Mouse (Mus musculus) cortical plate, adult 2 months (tissue): ENCODE measurements around the gene Ece1. TPM values are rescaled to one million over a fixed set of nuclear protein-coding genes. Genes with fewer than 3 reads are reported as not detected.

Source experiments
- H3K27ac ChIP-seq: fragments of 200-500 bp; 2 replicates; pipeline ENCODE4 v1.5.1; 2012; ENCODE audit warnings: low read length, control low read depth, inconsistent platforms; ENCODE audit not compliant: insufficient read depth
- H3K4me1 ChIP-seq: fragments of 200-500 bp; 2 replicates; pipeline ENCODE4 v1.6.1; 2011; ENCODE audit warnings: low read length; ENCODE audit not compliant: control insufficient read depth, insufficient read depth
- H3K4me3 ChIP-seq: fragments of 200-500 bp; 2 replicates; pipeline ENCODE4 v1.5.1; 2011; ENCODE audit warnings: mild to moderate bottlenecking, low read length, control low read depth; ENCODE audit not compliant: insufficient read depth
- CTCF ChIP-seq: fragments of 200-500 bp; IDR thresholded peaks from 2 replicates; pipeline ENCODE4 v1.5.1; 2011; ENCODE audit warnings: mild to moderate bottlenecking, control low read depth, low read length; ENCODE audit not compliant: insufficient read depth; ENCODE audit errors: extremely low read depth
- POLR2A ChIP-seq: fragments of 200-500 bp; IDR thresholded peaks from 2 replicates; pipeline ENCODE4 v1.6.1; 2011; ENCODE audit warnings: mild to moderate bottlenecking, low read length, control low read depth; ENCODE audit not compliant: insufficient read depth; ENCODE audit errors: extremely low read depth
- polyA plus RNA-seq: library from polyadenylated mRNA; depleted of rRNA; stranded (reverse); fragments of >200 nt; gene quantifications from 2 replicates; pipeline ENCODE4 v1.2.3, GENCODE M21; 2012

Ece1 gene
- polyA plus RNA-seq, 1 experiment, result 29.8 TPM

- H3K4me1 ChIP-seq, result no peaks in the 10 kb centered on the region
- H3K27ac ChIP-seq, result no peak overlapping the region
- no peak for TF ChIP-seq POLR2A
- no peak for TF ChIP-seq CTCF
- H3K4me3 ChIP-seq, result no peak overlapping the region
These were observed 122.7 kb downstream of the Ece1 start for GRCm38 (mm10) chr4:137984746-137985145.

- no peak overlapping the region for H3K27ac ChIP-seq
- no peak overlapping the region for H3K4me3 ChIP-seq
- TF ChIP-seq POLR2A (no peak), CTCF (no peak)
- H3K4me1 ChIP-seq, result no peaks in the 10 kb centered on the region; the same call in 1 of the 2 replicates
These were observed 127.4 kb downstream of the Ece1 start for GRCm38 (mm10) chr4:137989426-137989825.

DNA sequence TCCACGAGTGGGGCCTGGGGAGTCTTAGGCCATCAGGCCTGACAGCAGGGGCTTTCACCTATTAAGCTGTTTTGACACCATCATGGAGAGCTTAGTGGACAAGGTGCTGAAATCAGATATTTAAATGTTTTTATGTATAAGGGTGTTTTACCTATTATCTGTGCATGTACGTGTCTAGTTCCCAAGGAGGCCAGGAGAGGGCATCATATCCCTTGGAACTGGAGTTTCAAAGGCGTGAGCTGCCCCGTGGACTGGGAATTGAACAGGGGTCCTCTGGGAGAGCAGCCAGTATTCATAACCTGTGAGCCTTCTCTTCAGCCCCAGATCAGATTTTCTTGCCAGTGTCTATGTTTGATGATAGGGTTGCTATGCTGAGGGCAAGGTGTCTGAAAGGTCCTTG lies 128.4 kb downstream of the Ece1 start:
- Histone ChIP-seq H3K4me1 (no peaks in the 10 kb centered on the region; the same call in 1 of the 2 replicates), H3K4me3 (no peak overlapping the region), H3K27ac (no peak overlapping the region)
- 0 out of 2 replicates have a peak, but pooled peaks have one; percentile 8 for TF ChIP-seq CTCF
- no peak for TF ChIP-seq POLR2A

DNA sequence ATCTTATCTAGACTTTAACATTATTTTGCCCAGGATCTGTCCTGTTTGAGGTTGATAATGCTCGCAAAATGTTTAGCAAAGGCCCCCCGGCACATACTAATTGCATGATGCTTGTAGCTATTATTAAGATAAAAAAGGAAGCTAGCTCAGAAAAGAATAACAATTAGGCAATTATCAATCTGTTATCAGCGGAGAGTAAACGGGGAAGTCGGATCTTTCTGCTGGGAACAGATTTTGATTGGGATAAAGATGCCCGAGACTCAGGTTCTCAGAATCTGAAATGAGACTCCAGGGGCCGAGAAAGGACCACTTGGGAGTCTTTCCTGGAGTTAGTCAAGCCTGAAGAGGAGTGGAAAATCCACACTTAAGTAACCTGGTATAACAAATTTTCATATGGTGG lies 129.2 kb downstream of the Ece1 start:
- Histone ChIP-seq H3K4me1 (no peaks in the 10 kb centered on the region; the same call in 1 of the 2 replicates), H3K27ac (no peak overlapping the region), H3K4me3 (no peak overlapping the region)
- TF ChIP-seq CTCF (no peak), POLR2A (no peak)

- TF ChIP-seq CTCF (no peak), POLR2A (no peak)
- no peaks in the 10 kb centered on the region; the same call in 1 of the 2 replicates for H3K4me1 ChIP-seq
- peak within 1 kb of the TSS; percentile 70 for H3K4me3 ChIP-seq
These were observed 130.9 kb downstream of the Ece1 start, which contains the start of gene Eif4g3 for GRCm38 (mm10) chr4:137992890-137993289. Gene Eif4g3 (plus strand): TSS chr4:137993022.

DNA sequence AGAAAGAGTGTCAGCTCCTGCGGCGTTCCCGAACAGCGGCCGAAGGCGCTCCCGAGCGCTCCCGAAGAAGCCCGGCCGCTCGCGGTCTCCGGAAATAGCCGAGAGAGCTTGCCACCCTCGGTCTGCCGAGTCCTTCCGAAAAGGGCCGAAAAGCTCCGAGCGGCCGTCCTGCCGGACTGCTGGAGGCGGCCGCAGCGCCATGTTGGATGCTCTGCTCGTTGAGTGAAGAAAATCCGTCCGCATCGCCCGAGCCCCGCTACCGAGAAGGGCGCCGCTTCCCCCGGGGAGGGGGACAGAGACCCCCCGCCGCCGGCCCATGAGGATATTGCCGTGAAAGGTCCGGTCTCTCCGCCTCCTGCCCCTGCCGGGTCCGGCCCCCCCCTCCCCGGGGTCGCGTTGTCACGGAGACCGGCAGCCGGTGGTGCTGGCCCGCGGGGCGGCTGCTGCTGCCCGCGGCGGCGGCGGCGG lies 131.3 kb downstream of the Ece1 start:
- peak overlapping the region; percentile 97 for H3K27ac ChIP-seq
- peak overlapping the region; percentile 70 for H3K4me3 ChIP-seq
- H3K4me1 ChIP-seq, result peaks cover 4% of the 10 kb centered on the region
- TF ChIP-seq CTCF (no peak), POLR2A (peak; percentile 86)

More at GRCm38 (mm10) chr4:137992890-137993289, 130.9 kb downstream of the Ece1 start, which contains the start of gene Eif4g3:
- peak within 1 kb of the TSS; percentile 97 for H3K27ac ChIP-seq

DNA sequence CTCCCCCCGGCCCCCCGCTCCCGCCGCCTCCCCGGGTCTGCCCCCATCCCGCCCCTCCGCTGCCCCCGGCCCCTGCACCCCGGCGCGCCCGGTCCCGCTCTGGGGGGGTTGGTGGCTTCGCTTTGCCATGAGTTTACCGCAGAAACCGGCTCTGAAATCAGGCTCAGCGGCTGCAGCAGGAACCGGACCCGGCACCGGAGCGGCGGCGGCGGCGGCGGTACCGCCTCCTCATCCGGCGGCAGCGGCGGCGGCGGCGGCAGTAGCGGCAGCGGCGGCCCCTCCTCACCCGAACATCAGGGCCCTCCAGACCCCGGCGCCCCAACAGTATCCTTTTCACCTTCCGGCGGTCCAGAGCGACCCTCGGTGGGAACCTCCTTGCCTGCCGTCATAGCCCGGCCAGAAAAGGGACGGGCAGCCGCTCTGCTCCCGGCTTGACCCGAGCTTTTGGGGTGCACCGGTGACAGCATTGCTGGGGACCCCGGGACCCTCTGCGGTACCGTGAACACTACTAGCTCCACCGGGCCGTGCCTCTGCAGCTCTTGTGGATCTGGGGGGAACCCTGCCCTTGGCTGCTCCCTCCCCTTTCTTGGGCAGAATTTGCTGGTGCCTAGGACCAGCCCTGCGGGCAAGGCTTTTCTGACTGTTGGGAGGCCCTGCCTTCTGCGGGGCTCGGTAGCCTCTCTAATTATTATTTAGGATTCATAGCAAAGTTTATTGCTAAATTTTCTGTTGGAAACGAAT lies 132.0 kb downstream of the Ece1 start:
- Histone ChIP-seq H3K4me1 (peaks cover 6% of the 10 kb centered on the region), H3K4me3 (peak overlapping the region; percentile 70), H3K27ac (peak overlapping the region; percentile 92)
- TF ChIP-seq POLR2A (no peak), CTCF (no peak)

DNA sequence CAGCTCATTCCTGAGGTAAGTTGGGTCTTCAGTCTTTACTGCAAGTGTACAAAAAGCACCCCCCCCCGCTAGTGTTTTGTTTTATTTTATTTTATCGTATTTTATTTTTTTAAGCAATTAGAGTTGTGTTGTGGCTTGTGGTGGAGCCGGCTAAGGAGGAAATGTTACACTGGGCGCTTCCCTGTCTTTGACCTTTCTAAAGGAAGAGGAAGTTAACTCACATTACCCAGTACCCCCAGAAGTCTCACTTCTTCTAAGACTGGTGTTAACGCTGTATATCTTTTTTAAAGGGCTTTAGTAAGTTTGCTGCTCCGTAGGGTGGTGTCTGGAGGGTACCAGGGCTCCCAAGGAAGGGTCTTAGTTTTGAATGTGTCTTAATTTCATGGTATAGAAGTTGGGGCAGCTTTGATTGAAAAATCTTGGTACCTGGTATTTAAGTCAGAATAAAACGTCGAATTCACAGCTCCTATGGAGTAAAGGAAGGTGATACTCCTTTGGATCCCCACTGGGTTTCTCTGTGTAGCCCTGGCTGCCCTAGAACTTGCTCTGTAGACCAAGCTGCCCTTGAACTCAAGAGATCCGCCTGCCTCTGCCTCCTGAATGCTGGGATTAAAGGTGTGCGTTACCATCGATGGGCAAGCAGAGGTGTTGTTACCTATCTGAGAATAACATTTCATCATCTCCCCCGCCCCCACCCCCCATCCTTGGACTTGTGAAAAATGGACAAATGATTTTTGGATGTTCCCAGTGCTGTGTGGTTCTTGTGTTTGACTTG lies 132.7 kb downstream of the Ece1 start:
- H3K4me1 ChIP-seq, result peaks cover 6% of the 10 kb centered on the region
- H3K27ac ChIP-seq, result peak overlapping the region; percentile 92; the same call in 1 of the 2 replicates
- no peak for TF ChIP-seq CTCF
- TF ChIP-seq POLR2A, result no peak
- peak overlapping the region; percentile 70 for H3K4me3 ChIP-seq

DNA sequence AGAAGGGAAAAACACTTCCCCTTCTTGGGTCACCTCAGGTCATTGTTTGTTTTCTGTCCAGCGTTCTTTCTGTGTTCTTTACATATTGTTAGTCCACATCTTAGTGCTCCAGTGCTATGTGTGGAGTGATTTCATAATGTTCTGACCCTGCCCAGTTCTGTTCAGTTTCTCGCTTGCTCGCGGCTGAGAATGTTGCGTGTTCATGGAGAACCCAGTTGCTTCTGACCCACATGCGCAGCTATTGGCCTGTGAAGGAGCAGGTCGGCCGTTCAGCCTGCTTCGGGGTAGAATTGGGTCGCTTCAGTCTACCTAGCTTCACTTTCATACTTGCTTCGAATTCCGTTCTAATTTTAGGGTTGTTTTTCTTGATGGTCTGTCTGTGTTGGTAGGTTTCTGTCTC lies 133.4 kb downstream of the Ece1 start:
- H3K27ac ChIP-seq, result no peak overlapping the region
- H3K4me1 ChIP-seq, result peaks cover 8% of the 10 kb centered on the region
- H3K4me3 ChIP-seq, result peak overlapping the region; percentile 70
- no peak for TF ChIP-seq CTCF
- peak; percentile 39; the same call in 1 of the 2 replicates for TF ChIP-seq POLR2A

DNA sequence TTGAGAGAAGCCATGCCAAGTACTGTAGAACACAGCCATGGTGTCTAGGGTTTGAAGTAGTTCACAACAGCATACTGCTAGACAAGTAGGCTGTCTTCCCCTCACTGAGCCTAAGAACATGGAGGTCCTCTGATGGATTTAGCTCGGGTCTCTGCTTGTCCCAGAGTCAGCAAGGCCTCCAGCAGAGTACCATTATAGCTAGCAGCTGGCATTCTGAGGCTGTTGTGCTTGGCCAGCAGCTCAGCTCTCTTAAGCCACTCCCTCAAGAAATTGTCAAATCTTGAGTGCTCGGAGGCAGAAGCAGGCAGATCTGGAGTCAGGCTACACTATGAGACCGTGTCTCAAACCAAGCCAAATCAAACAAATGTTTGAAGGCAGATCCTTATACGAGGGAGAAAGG lies 136.2 kb downstream of the Ece1 start:
- Histone ChIP-seq H3K4me1 (peaks cover 13% of the 10 kb centered on the region), H3K27ac (no peak overlapping the region)
- TF ChIP-seq CTCF, result no peak
- TF ChIP-seq POLR2A, result no peak

More for the DNA sequence above, 136.2 kb downstream of the Ece1 start:
- H3K4me3 ChIP-seq, result no peak overlapping the region
